Mouse (Mus musculus): ENCODE results near the gene Slc16a12.

- no peak for TF ChIP-seq CTCF (IDR thresholded peaks at IDR 0.05; ENCODE audit: control insufficient read depth, insufficient read depth, insufficient replicate concordance, low read depth, low read length)
- no peak for TF ChIP-seq POLR2A (IDR thresholded peaks at IDR 0.05; ENCODE audit: control insufficient read depth, low read depth, low read length)
Measured at GRCm38 (mm10) chr19:34699300-34699699, 47.8 kb downstream of the Slc16a12 start.
